Mouse (Mus musculus) testis, adult 2 months (tissue): ENCODE results near the gene Samd4.

ENCODE experiments used
- CTCF ChIP-seq: fragments of 200-500 bp; IDR thresholded peaks from 2 replicates; pipeline ENCODE4 v1.5.1; 2012; ENCODE audit warnings: low read depth, mild to moderate bottlenecking, inconsistent platforms, low read length, moderate library complexity; ENCODE audit not compliant: control insufficient read depth, insufficient read depth, insufficient replicate concordance
- POLR2A ChIP-seq: fragments of 200-500 bp; IDR thresholded peaks from 2 replicates; pipeline ENCODE4 v1.6.1; 2012; ENCODE audit warnings: low read depth, mild to moderate bottlenecking, inconsistent platforms, low read length, moderate library complexity; ENCODE audit not compliant: control insufficient read depth

- TF ChIP-seq CTCF (no peak), POLR2A (no peak)
These were observed 176.3 kb downstream of the Samd4 start for GRCm38 (mm10) chr14:47058969-47059368.
